Mouse (Mus musculus) olfactory bulb, adult 2 months (tissue): Measurements from ENCODE around the gene Fbxl16.

Source experiments
- CTCF ChIP-seq: fragments of 200-500 bp; IDR thresholded peaks from 2 replicates; pipeline ENCODE4 v1.5.1; 2012; ENCODE audit warnings: low read depth, mild to moderate bottlenecking, low read length, moderate library complexity; ENCODE audit not compliant: insufficient read depth
- POLR2A ChIP-seq: fragments of 200-500 bp; IDR thresholded peaks from 2 replicates; pipeline ENCODE4 v1.6.1; 2012; ENCODE audit warnings: mild to moderate bottlenecking, low read depth, low read length, moderate library complexity; ENCODE audit not compliant: insufficient read depth

DNA sequence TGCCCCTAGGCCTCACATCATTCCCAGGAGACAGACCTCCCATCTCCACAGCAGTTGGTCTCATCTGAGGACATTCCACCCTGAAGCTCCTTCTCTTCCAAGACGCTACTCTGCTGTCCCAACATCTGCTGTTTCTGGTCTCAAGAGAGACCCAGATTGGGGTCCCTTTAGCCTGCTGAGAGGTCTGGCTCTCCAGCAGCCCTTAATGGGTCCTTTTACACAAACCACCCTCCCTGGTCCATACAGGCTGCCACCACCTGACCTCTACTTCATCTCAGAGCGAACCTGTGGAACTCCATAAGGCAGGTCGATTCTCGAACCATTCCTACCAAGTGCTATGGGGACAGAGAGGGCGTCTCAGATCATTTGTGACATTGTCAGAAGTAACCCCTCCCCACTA, 857 bp upstream of the Fbxl16 start:
- TF ChIP-seq POLR2A (no peak), CTCF (no peak)
